Mouse (Mus musculus): ENCODE data around the gene Retnlb. TPM values are rescaled to one million over a fixed set of nuclear protein-coding genes. Genes with fewer than 3 reads are reported as not detected.
"Not testable (repeated sequence)": the region's sequence is repeated elsewhere in the genome, so short reads cannot be mapped to it uniquely, and the experiment has no call there.

Gene Retnlb
- total and polyA plus RNA-seq, 3 experiments, result not detected

- Histone ChIP-seq H3K36me3 (replicated peaks) (no peaks in the 10 kb centered on the region), H3K4me1 (ENCODE audit: insufficient read depth, low read depth, low read length) (peaks cover 18% of the 10 kb centered on the region), H3K9me3 (replicated peaks) (no peaks in the 10 kb centered on the region), H3K27me3 (ENCODE audit: insufficient read depth, low read length) (no peaks in the 10 kb centered on the region; the same call in 1 of the 2 replicates), H3K4me3 (ENCODE audit: low read depth, low read length) (no peak overlapping the region)
- no peak for ATAC-seq (ENCODE audit: extremely low read depth, insufficient number of reproducible peaks, low FRiP score, poor library complexity, severe bottlenecking)
- TF ChIP-seq GATA1 (IDR thresholded peaks at IDR 0.05; ENCODE audit: borderline replicate concordance, low read length) (no peak), GATA2 (IDR thresholded peaks at IDR 0.05; ENCODE audit: borderline replicate concordance, low read depth, low read length) (no peak), CTCF (IDR thresholded peaks at IDR 0.05; ENCODE audit: low read depth, low read length) (no peak), POLR2AphosphoS5 (IDR thresholded peaks at IDR 0.05; ENCODE audit: insufficient replicate concordance, low read depth, low read length) (no peak), TAL1 (conservative IDR thresholded peaks at IDR 0.05; ENCODE audit: low read depth, low read length) (no peak)
- DNase-seq (ENCODE audit: low spot score), result no peak
These were observed 4.7 kb upstream of the Retnlb start for GRCm38 (mm10) chr16:48811881-48812436.

- Histone ChIP-seq H3K27me3 (ENCODE audit: insufficient read depth, low read length) (no peaks in the 10 kb centered on the region), H3K36me3 (replicated peaks) (no peaks in the 10 kb centered on the region), H3K4me3 (ENCODE audit: low read depth, low read length) (no peak overlapping the region), H3K4me1 (ENCODE audit: insufficient read depth, low read depth, low read length) (peaks cover 12% of the 10 kb centered on the region), H3K9me3 (replicated peaks) (no peaks in the 10 kb centered on the region)
- TF ChIP-seq GATA2 (IDR thresholded peaks at IDR 0.05; ENCODE audit: borderline replicate concordance, low read depth, low read length) (no peak), CTCF (IDR thresholded peaks at IDR 0.05; ENCODE audit: low read depth, low read length) (no peak), TAL1 (conservative IDR thresholded peaks at IDR 0.05; ENCODE audit: low read depth, low read length) (no peak), GATA1 (IDR thresholded peaks at IDR 0.05; ENCODE audit: borderline replicate concordance, low read length) (no peak), POLR2AphosphoS5 (IDR thresholded peaks at IDR 0.05; ENCODE audit: insufficient replicate concordance, low read depth, low read length) (no peak)
- DNase-seq (ENCODE audit: low spot score) (no peak), ATAC-seq (ENCODE audit: extremely low read depth, insufficient number of reproducible peaks, low FRiP score, poor library complexity, severe bottlenecking) (no peak)
These were observed 1.9 kb downstream of the Retnlb start for GRCm38 (mm10) chr16:48818524-48818923.

- TF ChIP-seq CTCF (IDR thresholded peaks at IDR 0.05; ENCODE audit: low read depth, low read length), result no peak
- H3K4me3 ChIP-seq (ENCODE audit: low read depth, low read length), result no peak overlapping the region
- H3K36me3 ChIP-seq (replicated peaks), result no peaks in the 10 kb centered on the region
- DNase-seq (ENCODE audit: low spot score) (no peak), ATAC-seq (ENCODE audit: extremely low read depth, insufficient number of reproducible peaks, low FRiP score, poor library complexity, severe bottlenecking) (no peak)
- no peaks in the 10 kb centered on the region for H3K9me3 ChIP-seq (replicated peaks)
- H3K4me1 ChIP-seq (ENCODE audit: insufficient read depth, low read depth, low read length), result peaks cover 2% of the 10 kb centered on the region; the same call in 1 of the 2 replicates
- H3K27me3 ChIP-seq (ENCODE audit: insufficient read depth, low read length), result no peaks in the 10 kb centered on the region
These were observed 9.8 kb downstream of the Retnlb start for GRCm38 (mm10) chr16:48826474-48826873.

GRCm38 (mm10) chr16:48827625-48828024, 11.0 kb downstream of the Retnlb start:
- peaks cover 6% of the 10 kb centered on the region; the same call in 1 of the 2 replicates for H3K4me1 ChIP-seq (ENCODE audit: insufficient read depth, low read depth, low read length)
- no peaks in the 10 kb centered on the region for H3K27me3 ChIP-seq (ENCODE audit: insufficient read depth, low read length)
- H3K9me3 ChIP-seq (replicated peaks), result no peaks in the 10 kb centered on the region
- no peaks in the 10 kb centered on the region for H3K36me3 ChIP-seq (replicated peaks)
- DNase-seq (ENCODE audit: low spot score) (no peak), ATAC-seq (ENCODE audit: extremely low read depth, insufficient number of reproducible peaks, low FRiP score, poor library complexity, severe bottlenecking) (no peak)
- no peak overlapping the region for H3K4me3 ChIP-seq (ENCODE audit: low read depth, low read length)
- TF ChIP-seq TAL1 (conservative IDR thresholded peaks at IDR 0.05; ENCODE audit: low read depth, low read length) (no peak), POLR2AphosphoS5 (IDR thresholded peaks at IDR 0.05; ENCODE audit: insufficient replicate concordance, low read depth, low read length) (no peak), GATA1 (IDR thresholded peaks at IDR 0.05; ENCODE audit: borderline replicate concordance, low read length) (no peak), GATA2 (IDR thresholded peaks at IDR 0.05; ENCODE audit: borderline replicate concordance, low read depth, low read length) (no peak), CTCF (IDR thresholded peaks at IDR 0.05; ENCODE audit: low read depth, low read length) (no peak)

GRCm38 (mm10) chr16:48829060-48829459, 12.4 kb downstream of the Retnlb start:
- no peak for ATAC-seq (ENCODE audit: extremely low read depth, insufficient number of reproducible peaks, low FRiP score, poor library complexity, severe bottlenecking)
- TF ChIP-seq POLR2AphosphoS5 (IDR thresholded peaks at IDR 0.05; ENCODE audit: insufficient replicate concordance, low read depth, low read length) (no peak), GATA2 (IDR thresholded peaks at IDR 0.05; ENCODE audit: borderline replicate concordance, low read depth, low read length) (no peak), TAL1 (conservative IDR thresholded peaks at IDR 0.05; ENCODE audit: low read depth, low read length) (no peak), GATA1 (IDR thresholded peaks at IDR 0.05; ENCODE audit: borderline replicate concordance, low read length) (no peak), CTCF (IDR thresholded peaks at IDR 0.05; ENCODE audit: low read depth, low read length) (no peak)
- Histone ChIP-seq H3K27me3 (ENCODE audit: insufficient read depth, low read length) (no peaks in the 10 kb centered on the region), H3K4me1 (ENCODE audit: insufficient read depth, low read depth, low read length) (peaks cover 9% of the 10 kb centered on the region), H3K9me3 (replicated peaks) (no peaks in the 10 kb centered on the region), H3K36me3 (replicated peaks) (no peaks in the 10 kb centered on the region), H3K4me3 (ENCODE audit: low read depth, low read length) (no peak overlapping the region)
- DNase-seq (ENCODE audit: low spot score), result no peak

GRCm38 (mm10) chr16:48832055-48832454, 15.4 kb downstream of the Retnlb start:
- DNase-seq (ENCODE audit: low spot score) (no peak), ATAC-seq (ENCODE audit: extremely low read depth, insufficient number of reproducible peaks, low FRiP score, poor library complexity, severe bottlenecking) (no peak)
- H3K4me3 ChIP-seq (ENCODE audit: low read depth, low read length), result no peak overlapping the region
- no peaks in the 10 kb centered on the region for H3K9me3 ChIP-seq (replicated peaks)
- TF ChIP-seq GATA2 (IDR thresholded peaks at IDR 0.05; ENCODE audit: borderline replicate concordance, low read depth, low read length), result no peak
- TF ChIP-seq TAL1 (conservative IDR thresholded peaks at IDR 0.05; ENCODE audit: low read depth, low read length), result no peak
- no peak for TF ChIP-seq GATA1 (IDR thresholded peaks at IDR 0.05; ENCODE audit: borderline replicate concordance, low read length)
- no peak for TF ChIP-seq CTCF (IDR thresholded peaks at IDR 0.05; ENCODE audit: low read depth, low read length)
- no peak for TF ChIP-seq POLR2AphosphoS5 (IDR thresholded peaks at IDR 0.05; ENCODE audit: insufficient replicate concordance, low read depth, low read length)
- H3K4me1 ChIP-seq (ENCODE audit: insufficient read depth, low read depth, low read length), result peaks cover 9% of the 10 kb centered on the region
- no peaks in the 10 kb centered on the region for H3K36me3 ChIP-seq (replicated peaks)
- no peaks in the 10 kb centered on the region for H3K27me3 ChIP-seq (ENCODE audit: insufficient read depth, low read length)

- H3K9me3 ChIP-seq (replicated peaks); DNase-seq (ENCODE audit: low spot score); H3K4me3 ChIP-seq (ENCODE audit: low read depth, low read length); H3K36me3 ChIP-seq (replicated peaks); H3K4me1 ChIP-seq (ENCODE audit: insufficient read depth, low read depth, low read length); H3K27me3 ChIP-seq (ENCODE audit: insufficient read depth, low read length): not testable (repeated sequence)
- ATAC-seq (ENCODE audit: extremely low read depth, insufficient number of reproducible peaks, low FRiP score, poor library complexity, severe bottlenecking), result peak; percentile 63; the same call in 1 of the 2 replicates
These were observed 17.0 kb downstream of the Retnlb start for GRCm38 (mm10) chr16:48833626-48834025.
